Mouse (Mus musculus) hindbrain, postnatal 0 days (tissue): ENCODE data around the gene Actl6b. TPM values are rescaled to one million over a fixed set of nuclear protein-coding genes. Genes with fewer than 3 reads are reported as not detected.

Experiments used
- ATAC-seq: fragments of 200-750 bp; cut with Nextera tagmentation; 2 replicates; pipeline ENCODE4 v1.8.0; 2017; ENCODE audit warnings: mild to moderate bottlenecking, moderate TSS enrichment, moderate library complexity
- DNase-seq: peaks from one replicate; pipeline ENCODE4 v3.0.0-alpha.2; 2015; ENCODE audit warnings: low spot score
- H3K27ac ChIP-seq: fragments of 300-500 bp; sonication (generic); 2 replicates; pipeline ENCODE4 v1.5.1; 2014; ENCODE audit warnings: mild to moderate bottlenecking
- H3K27me3 ChIP-seq: fragments of 300-500 bp; sonication (generic); 2 replicates; pipeline ENCODE4 v1.6.1; 2014; ENCODE audit warnings: low read length, mixed read lengths; ENCODE audit not compliant: insufficient read depth
- H3K36me3 ChIP-seq: fragments of 300-500 bp; sonication (generic); 2 replicates; pipeline ENCODE4 v1.6.1; 2014; ENCODE audit warnings: low read length, mixed read lengths; ENCODE audit not compliant: insufficient read depth
- H3K4me1 ChIP-seq: fragments of 300-500 bp; sonication (generic); 2 replicates; pipeline ENCODE4 v1.6.1; 2014; ENCODE audit warnings: antibody characterized with exemption, low read length, mixed read lengths; ENCODE audit not compliant: insufficient read depth
- H3K4me2 ChIP-seq: fragments of 300-500 bp; sonication (generic); 2 replicates; pipeline ENCODE4 v1.6.1; 2014; ENCODE audit warnings: low read depth, mild to moderate bottlenecking, low read length, moderate library complexity, mixed read lengths
- H3K4me3 ChIP-seq: fragments of 300-500 bp; sonication (generic); 2 replicates; pipeline ENCODE4 v1.5.1; 2014; ENCODE audit warnings: low read length
- H3K9ac ChIP-seq: fragments of 300-500 bp; sonication (generic); replicated peaks from 2 replicates; pipeline ENCODE4 v1.6.1; 2014; ENCODE audit warnings: mild to moderate bottlenecking, low read length, moderate library complexity, mixed read lengths
- H3K9me3 ChIP-seq: fragments of 300-500 bp; sonication (generic); 2 replicates; pipeline ENCODE4 v1.6.1; 2016; ENCODE audit warnings: low read length, mixed read lengths
- CTCF ChIP-seq: IDR thresholded peaks from 2 replicates; pipeline ENCODE4 v1.5.1; 2016; ENCODE audit warnings: antibody characterized with exemption, control low read depth, low read depth
- WGBS: fragments of 180-500 bp; shearing (Covaris S2); extraction: QIAGEN DNeasy Blood & Tissue Kit; methylation state at CpG from one replicate; pipeline ENCODE4 v1.1.7; 2014; 5-methylcytosine and 5-hydroxymethylcytosine counted together
- polyA plus RNA-seq: library from polyadenylated mRNA; unstranded; fragments of >200 nt; fragmentation: Nextera tagmentation; extraction: Ambion mirVana; gene quantifications from 2 replicates; pipeline ENCODE4 v1.2.1, GENCODE M21; 2015
- total RNA-seq: library from RNA; depleted of rRNA; stranded (reverse); fragments of >200 nt; gene quantifications from 2 replicates; pipeline ENCODE4 v1.2.3, GENCODE M21; 2014

Gene Actl6b
- total and polyA plus RNA-seq, 2 experiments from 2014 or later = 207 to 253 TPM

DNA sequence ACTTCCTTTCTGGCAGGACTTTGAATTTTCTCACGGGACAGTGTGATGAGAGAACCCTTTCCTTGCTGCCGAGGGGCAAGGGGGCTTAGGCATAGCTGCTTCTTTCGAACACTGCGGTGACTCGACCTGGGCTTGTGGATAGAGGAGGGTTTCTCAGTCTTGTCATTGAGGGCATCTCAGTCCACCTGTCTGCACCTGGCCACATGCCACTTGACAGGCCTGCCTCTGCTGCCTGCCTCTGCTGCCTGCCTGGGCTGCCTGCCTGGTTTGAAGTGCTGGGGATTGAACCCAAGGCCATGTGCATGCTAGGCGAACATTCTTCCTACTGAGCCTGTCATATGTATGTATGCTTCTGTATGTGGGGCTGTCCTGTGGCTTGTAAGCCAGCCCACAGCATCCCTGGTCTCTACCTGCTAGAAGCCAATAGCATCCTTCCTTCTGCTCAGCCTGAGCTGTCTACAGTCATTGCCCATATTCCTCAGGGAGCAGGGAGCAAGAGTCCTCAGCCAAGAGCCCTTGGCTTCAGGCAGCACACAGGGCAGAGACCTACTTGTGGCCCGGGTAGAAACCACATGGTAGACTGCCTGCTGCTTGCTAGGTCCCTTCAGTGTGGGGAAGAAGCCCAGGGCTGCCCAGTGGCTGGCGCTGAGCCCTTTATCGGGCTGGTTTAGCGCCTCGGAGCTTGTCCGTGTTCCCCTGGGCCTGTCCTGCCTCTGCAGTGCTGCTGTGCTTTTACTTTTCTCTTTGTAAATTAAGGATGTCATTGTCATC is 39.2 kb upstream of the Actl6b start:
- peaks cover 16% of the 10 kb centered on the region; the same call in 1 of the 2 replicates for H3K4me1 ChIP-seq
- H3K27ac ChIP-seq = no peak overlapping the region
- TF ChIP-seq CTCF = no peak
- peaks cover 5% of the 10 kb centered on the region for H3K36me3 ChIP-seq
- no peak overlapping the region for H3K4me3 ChIP-seq
- no peak overlapping the region for H3K4me2 ChIP-seq
- no peaks in the 10 kb centered on the region for H3K9me3 ChIP-seq
- whole genome bisulfite sequencing = 61% methylated on average over 12 of the region's 12 CpGs
- no peak for DNase-seq
- ATAC-seq = no peak
- H3K27me3 ChIP-seq = no peaks in the 10 kb centered on the region
- H3K9ac ChIP-seq = no peak overlapping the region

DNA sequence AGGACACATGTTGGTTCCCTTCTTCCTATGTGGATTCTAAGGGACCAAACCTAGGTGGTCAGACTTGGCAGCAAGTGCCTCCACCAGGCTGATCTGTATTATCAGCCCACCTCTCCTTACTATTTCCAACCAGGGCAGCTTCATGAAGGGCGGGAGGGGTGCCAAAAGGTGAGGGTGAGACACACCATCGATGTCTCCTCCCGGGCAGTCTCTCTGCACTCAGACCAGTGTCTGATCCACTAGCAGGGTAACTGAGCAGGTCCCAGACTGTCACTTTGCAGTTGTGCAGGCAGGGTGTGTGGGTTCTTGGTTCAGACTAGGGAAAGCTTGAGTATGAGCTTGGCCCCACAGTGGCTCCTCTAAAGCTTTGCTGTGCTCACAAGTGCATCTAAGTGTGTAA is 38.5 kb upstream of the Actl6b start:
- Histone ChIP-seq H3K27me3 (no peaks in the 10 kb centered on the region), H3K4me3 (no peak overlapping the region), H3K9me3 (no peaks in the 10 kb centered on the region), H3K36me3 (peaks cover 11% of the 10 kb centered on the region), H3K9ac (0 out of 2 replicates have a peak overlapping the region, but pooled peaks have one; percentile 13), H3K4me2 (no peak overlapping the region), H3K27ac (no peak overlapping the region), H3K4me1 (peaks cover 16% of the 10 kb centered on the region; the same call in 1 of the 2 replicates)
- ATAC-seq = no peak
- no peak for TF ChIP-seq CTCF
- no peak for DNase-seq
- WGBS = 91% methylated on average over 3 of the region's 3 CpGs

DNA sequence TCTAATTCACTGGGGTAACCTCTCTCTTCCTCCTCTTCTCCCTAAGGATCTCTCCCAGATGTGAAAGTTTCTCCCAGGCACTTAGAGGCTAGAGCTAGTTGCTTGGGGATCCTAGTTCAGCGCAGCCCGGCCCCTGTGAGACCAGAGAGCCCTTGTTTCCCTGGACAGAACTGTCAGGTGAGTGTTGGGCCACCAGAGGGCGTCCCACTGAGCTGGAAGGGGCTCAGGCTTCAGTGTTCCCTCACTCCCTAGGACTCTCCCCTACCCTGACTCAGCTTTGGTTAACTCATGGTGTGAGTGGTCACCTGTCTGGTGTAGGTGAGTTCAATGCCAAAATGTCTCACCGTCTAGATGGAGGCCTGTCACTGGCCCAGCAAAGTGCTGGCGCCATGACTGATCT is 34.9 kb upstream of the Actl6b start, which contains the start of gene Gigyf1:
Gigyf1 (plus strand) TSS at position 113 of the 400 bp plus-strand sequence.
- Histone ChIP-seq H3K9me3 (no peaks in the 10 kb centered on the region), H3K4me3 (no peak within 1 kb of the TSS), H3K36me3 (peaks cover 45% of the 10 kb centered on the region), H3K9ac (no peak within 1 kb of the TSS), H3K27me3 (no peaks in the 10 kb centered on the region), H3K27ac (no peak within 1 kb of the TSS), H3K4me2 (no peak within 1 kb of the TSS), H3K4me1 (peaks cover 7% of the 10 kb centered on the region; the same call in 1 of the 2 replicates)
- TF ChIP-seq CTCF = peak; percentile 72
- 65% methylated on average over 5 of the region's 5 CpGs for WGBS
- ATAC-seq (peak; percentile 42), DNase-seq (no peak)

DNA sequence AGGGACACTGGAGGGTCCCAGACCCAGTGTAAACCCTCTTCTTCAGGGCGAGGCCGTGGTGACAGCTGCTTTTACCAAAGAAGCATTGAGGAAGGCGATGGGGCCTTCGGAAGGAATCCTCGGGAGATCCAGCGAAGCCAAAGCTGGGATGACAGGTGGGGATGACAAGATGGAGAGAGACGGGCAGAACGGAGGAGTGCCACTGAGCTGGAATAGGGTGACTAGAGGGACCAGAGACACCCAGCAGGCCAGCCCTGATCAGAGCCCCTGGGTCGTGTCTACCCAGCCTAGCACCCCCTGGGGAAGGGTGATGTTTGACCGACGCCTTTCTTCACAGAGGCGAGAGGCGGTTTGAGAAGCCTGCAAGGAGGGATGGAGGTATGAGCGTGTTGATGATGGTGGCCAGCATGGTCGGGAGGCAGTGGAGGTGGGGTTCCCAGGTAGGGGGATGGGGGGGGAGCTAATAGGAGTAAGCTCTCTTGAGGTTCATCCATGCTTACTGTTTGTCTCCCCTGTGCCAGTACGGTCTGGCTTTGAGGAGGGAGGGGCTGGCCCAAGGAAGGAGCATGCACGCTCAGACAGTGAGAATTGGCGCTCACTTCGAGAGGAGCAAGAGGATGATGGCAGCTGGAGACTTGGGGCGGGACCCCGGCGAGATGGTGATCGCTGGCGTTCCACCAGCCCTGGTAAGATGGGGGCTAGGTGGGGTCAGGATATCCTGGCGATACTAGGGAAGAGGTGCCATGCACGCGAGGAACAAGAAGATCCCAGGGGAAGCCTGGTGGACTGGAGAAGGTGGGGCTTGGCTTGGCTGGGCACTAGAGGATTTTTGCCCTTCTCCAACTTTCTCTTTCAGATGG is 33.4 kb upstream of the Actl6b start:
- Histone ChIP-seq H3K9me3 (no peaks in the 10 kb centered on the region), H3K4me1 (no peaks in the 10 kb centered on the region), H3K36me3 (peaks cover 58% of the 10 kb centered on the region), H3K27me3 (no peaks in the 10 kb centered on the region), H3K4me3 (no peak overlapping the region), H3K27ac (no peak overlapping the region), H3K4me2 (no peak overlapping the region), H3K9ac (no peak overlapping the region)
- 86% methylated on average over 27 of the region's 27 CpGs for WGBS
- ATAC-seq (no peak), DNase-seq (no peak)
- no peak for TF ChIP-seq CTCF

DNA sequence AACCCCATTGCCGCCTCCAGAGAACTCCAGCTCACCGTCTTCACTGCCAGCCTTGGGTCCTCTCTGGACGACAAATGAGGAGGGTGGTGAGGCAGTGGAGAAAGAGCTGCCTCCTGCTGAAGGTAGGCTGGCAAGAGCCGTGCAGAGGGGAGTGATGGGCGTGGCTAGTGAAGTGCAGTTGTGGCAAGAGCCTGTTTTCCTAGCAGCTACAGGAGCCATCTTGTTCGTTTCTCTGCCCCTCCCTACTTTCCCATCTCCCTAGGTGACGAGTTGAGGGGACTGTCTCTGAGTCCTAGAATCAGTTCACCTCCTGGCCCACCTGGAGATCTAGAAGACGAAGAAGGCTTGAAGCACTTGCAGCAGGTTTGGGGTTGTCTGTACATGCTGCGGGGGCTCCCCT is 31.5 kb upstream of the Actl6b start:
- H3K27ac ChIP-seq = no peak overlapping the region
- peaks cover 3% of the 10 kb centered on the region; the same call in 1 of the 2 replicates for H3K4me1 ChIP-seq
- no peaks in the 10 kb centered on the region for H3K9me3 ChIP-seq
- ATAC-seq (no peak), DNase-seq (no peak)
- TF ChIP-seq CTCF = no peak
- no peak overlapping the region for H3K4me3 ChIP-seq
- WGBS = 77% methylated on average over 9 of the region's 9 CpGs
- H3K36me3 ChIP-seq = peaks cover 58% of the 10 kb centered on the region
- H3K9ac ChIP-seq = no peak overlapping the region
- H3K27me3 ChIP-seq = no peaks in the 10 kb centered on the region
- no peak overlapping the region for H3K4me2 ChIP-seq

DNA sequence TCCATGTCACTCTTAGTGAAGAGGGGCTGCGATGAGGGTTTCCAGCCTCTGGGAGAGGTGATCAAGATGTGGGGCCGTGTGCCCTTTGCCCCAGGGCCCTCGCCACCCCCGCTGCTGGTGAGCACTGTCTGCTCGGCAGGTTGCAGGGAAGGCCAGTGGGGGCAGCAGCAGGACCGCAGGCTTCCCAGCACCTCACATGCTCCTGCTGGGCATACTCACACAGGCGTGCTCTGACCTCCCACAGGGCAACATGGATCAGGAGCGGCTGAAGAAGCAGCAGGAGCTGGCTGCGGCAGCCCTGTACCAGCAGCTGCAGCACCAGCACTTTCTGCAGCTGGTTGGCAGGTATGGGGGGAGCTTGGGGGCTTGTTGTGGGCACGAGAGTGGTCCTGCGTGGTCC is 30.6 kb upstream of the Actl6b start:
- no peak for DNase-seq
- Histone ChIP-seq H3K4me1 (peaks cover 3% of the 10 kb centered on the region; the same call in 1 of the 2 replicates), H3K27me3 (no peaks in the 10 kb centered on the region), H3K4me3 (no peak overlapping the region), H3K9ac (no peak overlapping the region), H3K9me3 (no peaks in the 10 kb centered on the region), H3K36me3 (peaks cover 58% of the 10 kb centered on the region), H3K4me2 (no peak overlapping the region), H3K27ac (no peak overlapping the region)
- WGBS = 68% methylated on average over 11 of the region's 11 CpGs
- no peak for ATAC-seq
- peak; percentile 20; the same call in 1 of the 2 replicates for TF ChIP-seq CTCF
